Mouse (Mus musculus): ENCODE results near the gene Sgpl1. TPM values are rescaled to one million over a fixed set of nuclear protein-coding genes. Genes with fewer than 3 reads are reported as not detected.

The Sgpl1 gene
- polyA plus RNA-seq, 1 experiment from 2014 or later = 84.8 TPM

GRCm38 (mm10) chr10:61174711-61175441 lies 27.4 kb upstream of the Sgpl1 start:
- 50% methylated on average over 13 of the region's 13 CpGs for WGBS
- H3K4me2 ChIP-seq (replicated peaks) = no peak overlapping the region
- H3K36me3 ChIP-seq = no peaks in the 10 kb centered on the region
- H3K9me3 ChIP-seq = no peaks in the 10 kb centered on the region
- H3K4me1 ChIP-seq = peaks cover 7% of the 10 kb centered on the region; the same call in 1 of the 2 replicates
- no peak overlapping the region for H3K27ac ChIP-seq
- no peak for ATAC-seq (ENCODE audit: low FRiP score, low read depth)
- peaks cover 6% of the 10 kb centered on the region; the same call in 1 of the 2 replicates for H3K27me3 ChIP-seq (replicated peaks)
- no peak overlapping the region for H3K4me3 ChIP-seq
- no peak overlapping the region for H3K9ac ChIP-seq

DNA sequence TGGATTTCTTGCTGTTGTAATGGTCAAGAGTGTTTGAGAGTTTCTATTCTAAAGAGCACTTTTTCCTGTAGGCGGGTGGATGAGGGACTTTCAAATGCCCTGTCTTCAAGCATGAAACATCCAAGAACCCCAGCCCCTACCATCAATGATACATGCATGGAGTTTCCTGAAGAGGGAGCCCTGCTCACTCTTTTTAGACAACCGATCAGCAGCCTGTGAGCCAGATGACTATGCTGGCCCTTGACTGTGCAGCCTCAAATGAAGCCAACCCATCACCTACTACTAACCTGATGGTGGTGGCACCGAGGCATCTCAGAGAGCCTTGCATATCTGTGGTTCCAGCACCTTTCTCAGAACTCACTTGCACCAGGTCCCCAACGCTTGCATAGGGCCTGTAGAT lies 25.0 kb upstream of the Sgpl1 start:
- H3K4me3 ChIP-seq = no peak overlapping the region
- H3K27ac ChIP-seq = no peak overlapping the region
- ATAC-seq (ENCODE audit: low FRiP score, low read depth) = no peak
- 87% methylated on average over 4 of the region's 4 CpGs for WGBS
- peaks cover 7% of the 10 kb centered on the region; the same call in 1 of the 2 replicates for H3K4me1 ChIP-seq
- no peak overlapping the region for H3K4me2 ChIP-seq (replicated peaks)
- H3K9me3 ChIP-seq = no peaks in the 10 kb centered on the region
- no peaks in the 10 kb centered on the region for H3K36me3 ChIP-seq
- peaks cover 6% of the 10 kb centered on the region; the same call in 1 of the 2 replicates for H3K27me3 ChIP-seq (replicated peaks)
- no peak overlapping the region for H3K9ac ChIP-seq

- ATAC-seq (ENCODE audit: low FRiP score, low read depth) = no peak
- Histone ChIP-seq H3K9ac (no peak within 1 kb of the TSS), H3K36me3 (no peaks in the 10 kb centered on the region), H3K4me3 (no peak within 1 kb of the TSS), H3K27me3 (replicated peaks) (peaks cover 6% of the 10 kb centered on the region; the same call in 1 of the 2 replicates), H3K4me2 (replicated peaks) (no peak within 1 kb of the TSS), H3K27ac (no peak within 1 kb of the TSS), H3K9me3 (no peaks in the 10 kb centered on the region), H3K4me1 (peaks cover 7% of the 10 kb centered on the region; the same call in 1 of the 2 replicates)
- 74% methylated on average over 3 of the region's 3 CpGs for WGBS
Measured at GRCm38 (mm10) chr10:61171654-61172053, 24.2 kb upstream of the Sgpl1 start, which contains the start of gene Tbata. Gene Tbata, plus strand, starts transcription at chr10:61171954.

GRCm38 (mm10) chr10:61168393-61168792 lies 20.9 kb upstream of the Sgpl1 start:
- no peaks in the 10 kb centered on the region for H3K36me3 ChIP-seq
- no peak overlapping the region for H3K4me3 ChIP-seq
- no peaks in the 10 kb centered on the region for H3K27me3 ChIP-seq (replicated peaks)
- 69% methylated on average over 2 of the region's 2 CpGs for WGBS
- H3K4me2 ChIP-seq (replicated peaks) = no peak overlapping the region
- H3K27ac ChIP-seq = no peak overlapping the region
- ATAC-seq (ENCODE audit: low FRiP score, low read depth) = no peak
- H3K9ac ChIP-seq = no peak overlapping the region
- H3K9me3 ChIP-seq = no peaks in the 10 kb centered on the region
- H3K4me1 ChIP-seq = no peaks in the 10 kb centered on the region

DNA sequence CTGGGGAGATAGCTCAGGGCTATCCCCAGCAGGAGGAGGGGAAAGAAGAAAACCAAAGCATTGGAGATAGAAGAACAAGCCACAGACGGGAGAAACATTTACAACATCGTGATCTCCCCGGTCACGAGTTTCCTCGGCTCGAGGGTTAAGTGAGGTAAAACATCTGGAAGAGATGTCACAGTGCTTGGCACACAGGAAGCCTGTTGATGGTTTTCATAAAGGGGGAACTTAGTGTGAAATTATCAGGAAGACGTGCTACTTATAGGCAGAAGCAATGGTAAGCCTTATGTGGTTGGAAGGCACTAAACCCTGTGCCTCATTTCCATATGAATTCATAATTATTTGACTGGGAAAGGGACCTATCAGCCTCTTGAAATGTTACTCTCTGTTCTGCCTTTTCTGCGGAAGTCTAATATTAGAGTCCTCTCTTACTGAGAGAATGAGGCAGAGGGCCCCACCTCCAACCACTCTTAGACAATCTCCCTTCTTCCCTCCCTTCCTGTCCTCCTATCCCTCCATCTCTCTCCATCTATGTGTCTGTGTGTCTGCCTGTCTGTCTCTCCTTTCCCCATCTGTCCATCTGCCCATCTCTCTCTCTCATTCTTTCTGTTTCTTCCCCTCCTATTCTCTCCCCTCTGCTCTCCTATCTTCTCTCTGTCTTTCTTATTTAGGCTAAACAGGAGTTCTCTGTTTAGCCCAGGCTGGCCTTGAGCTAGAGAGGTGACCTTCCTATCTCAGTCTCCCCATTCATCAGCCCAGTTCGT lies 20.0 kb upstream of the Sgpl1 start:
- no peak overlapping the region for H3K4me3 ChIP-seq
- no peaks in the 10 kb centered on the region for H3K36me3 ChIP-seq
- ATAC-seq (ENCODE audit: low FRiP score, low read depth) = no peak
- no peak overlapping the region for H3K9ac ChIP-seq
- WGBS = 67% methylated on average over 9 of the region's 9 CpGs
- no peaks in the 10 kb centered on the region for H3K9me3 ChIP-seq
- H3K27me3 ChIP-seq (replicated peaks) = no peaks in the 10 kb centered on the region
- H3K4me2 ChIP-seq (replicated peaks) = no peak overlapping the region
- H3K27ac ChIP-seq = no peak overlapping the region
- no peaks in the 10 kb centered on the region for H3K4me1 ChIP-seq

DNA sequence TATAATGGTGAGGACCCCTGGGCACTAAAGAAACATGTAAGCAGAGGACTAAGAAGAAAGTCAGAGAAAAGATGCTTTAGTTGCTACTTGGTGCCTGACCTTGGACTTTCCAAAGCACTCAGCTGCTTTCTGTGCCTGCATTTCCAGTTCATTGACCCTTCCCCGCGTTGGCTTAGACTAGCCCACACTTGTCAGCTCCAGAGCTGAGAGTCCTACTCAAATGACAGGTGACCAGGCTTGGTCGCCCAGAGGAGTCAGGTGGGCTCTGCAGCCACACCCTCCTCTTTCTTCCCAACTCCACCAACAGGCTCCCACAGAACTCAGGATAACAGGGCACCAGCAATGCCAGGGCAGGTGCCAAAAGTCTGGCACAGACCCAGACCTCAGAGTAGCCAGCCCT lies 14.9 kb upstream of the Sgpl1 start:
- H3K36me3 ChIP-seq = no peaks in the 10 kb centered on the region
- H3K9ac ChIP-seq = no peak overlapping the region
- H3K9me3 ChIP-seq = no peaks in the 10 kb centered on the region
- ATAC-seq (ENCODE audit: low FRiP score, low read depth) = no peak
- WGBS = 78% methylated on average over 3 of the region's 3 CpGs
- no peaks in the 10 kb centered on the region for H3K4me1 ChIP-seq
- H3K27ac ChIP-seq = no peak overlapping the region
- H3K4me2 ChIP-seq (replicated peaks) = no peak overlapping the region
- H3K27me3 ChIP-seq (replicated peaks) = no peaks in the 10 kb centered on the region
- H3K4me3 ChIP-seq = no peak overlapping the region

- H3K36me3 ChIP-seq = no peaks in the 10 kb centered on the region
- H3K9me3 ChIP-seq = no peaks in the 10 kb centered on the region
- H3K27me3 ChIP-seq (replicated peaks) = no peaks in the 10 kb centered on the region
- no peak for ATAC-seq (ENCODE audit: low FRiP score, low read depth)
- H3K9ac ChIP-seq = no peak overlapping the region
- WGBS = 79% methylated on average over 4 of the region's 4 CpGs
- no peak overlapping the region for H3K4me2 ChIP-seq (replicated peaks)
- no peak overlapping the region for H3K4me3 ChIP-seq
- no peaks in the 10 kb centered on the region for H3K4me1 ChIP-seq
- H3K27ac ChIP-seq = no peak overlapping the region
Measured at GRCm38 (mm10) chr10:61160671-61161070, 13.2 kb upstream of the Sgpl1 start.

DNA sequence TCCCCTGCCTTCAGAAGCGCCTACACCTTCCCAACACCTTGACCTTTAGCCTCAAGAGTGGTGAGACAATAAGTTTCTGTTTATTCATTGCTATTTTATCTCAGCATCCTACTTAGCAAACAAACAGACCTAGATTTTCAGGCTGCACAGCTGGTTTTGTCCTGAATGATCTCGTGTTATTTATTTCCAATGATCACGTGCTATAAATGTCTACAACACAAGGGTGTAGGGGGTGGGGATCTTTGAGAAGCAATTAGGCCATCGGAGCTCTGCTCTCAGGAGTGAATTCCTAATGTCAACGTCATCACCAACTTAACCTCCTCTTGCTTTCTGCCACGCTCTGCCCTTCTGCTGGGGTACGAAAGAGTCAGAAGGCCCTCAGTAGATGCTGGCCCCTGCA lies 12.6 kb upstream of the Sgpl1 start:
- H3K27ac ChIP-seq = no peak overlapping the region
- ATAC-seq (ENCODE audit: low FRiP score, low read depth) = no peak
- no peak overlapping the region for H3K4me3 ChIP-seq
- H3K4me1 ChIP-seq = no peaks in the 10 kb centered on the region
- no peak overlapping the region for H3K4me2 ChIP-seq (replicated peaks)
- H3K36me3 ChIP-seq = no peaks in the 10 kb centered on the region
- no peaks in the 10 kb centered on the region for H3K9me3 ChIP-seq
- H3K9ac ChIP-seq = no peak overlapping the region
- 80% methylated on average over 7 of the region's 7 CpGs for WGBS
- no peaks in the 10 kb centered on the region for H3K27me3 ChIP-seq (replicated peaks)

DNA sequence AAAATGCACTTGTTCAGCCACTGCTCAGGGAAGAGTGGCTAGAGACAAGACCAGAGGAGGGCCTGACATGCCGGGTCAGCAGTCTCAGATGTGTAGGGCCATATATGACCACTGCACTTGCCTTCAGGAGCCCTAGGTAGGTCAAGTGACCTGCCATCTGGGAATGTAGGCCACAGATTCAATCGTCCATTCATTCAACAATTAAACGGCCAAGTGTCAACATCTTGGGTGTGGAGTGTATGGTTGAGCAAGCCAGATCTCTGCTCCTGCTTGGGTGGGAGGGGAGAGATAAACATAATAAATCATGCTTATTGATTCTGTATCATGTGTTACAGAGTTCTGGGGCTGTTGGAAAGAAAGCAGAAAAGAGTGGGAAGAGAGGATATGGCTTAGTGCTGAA lies 11.1 kb upstream of the Sgpl1 start:
- no peak overlapping the region for H3K4me2 ChIP-seq (replicated peaks)
- H3K36me3 ChIP-seq = no peaks in the 10 kb centered on the region
- no peaks in the 10 kb centered on the region for H3K4me1 ChIP-seq
- H3K9me3 ChIP-seq = no peaks in the 10 kb centered on the region
- H3K27ac ChIP-seq = no peak overlapping the region
- no peak overlapping the region for H3K9ac ChIP-seq
- WGBS = 78% methylated on average over 3 of the region's 3 CpGs
- H3K4me3 ChIP-seq = no peak overlapping the region
- no peak for ATAC-seq (ENCODE audit: low FRiP score, low read depth)
- H3K27me3 ChIP-seq (replicated peaks) = no peaks in the 10 kb centered on the region

DNA sequence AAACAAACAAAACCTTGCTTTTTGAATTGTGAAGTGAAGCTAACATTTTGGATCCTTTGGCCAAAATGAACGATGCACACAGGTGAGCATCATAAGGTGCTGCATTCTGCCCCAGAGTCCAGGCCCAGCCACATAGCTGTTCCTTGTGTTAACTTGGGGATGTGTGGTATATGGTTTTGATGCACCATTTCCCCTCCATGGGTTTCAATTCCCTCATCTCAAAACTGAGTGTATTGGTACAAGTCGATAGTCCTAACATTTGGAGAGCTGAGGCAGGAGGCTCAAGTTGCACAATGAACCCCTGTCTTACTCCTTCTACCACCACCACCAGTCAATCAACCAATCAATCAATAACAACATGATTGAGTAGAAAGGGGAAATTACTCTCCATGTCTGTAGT lies 8.9 kb upstream of the Sgpl1 start:
- Histone ChIP-seq H3K4me2 (replicated peaks) (no peak overlapping the region), H3K36me3 (no peaks in the 10 kb centered on the region), H3K4me1 (no peaks in the 10 kb centered on the region), H3K9me3 (no peaks in the 10 kb centered on the region), H3K27me3 (replicated peaks) (no peaks in the 10 kb centered on the region), H3K9ac (no peak overlapping the region), H3K27ac (no peak overlapping the region), H3K4me3 (no peak overlapping the region)
- WGBS = 93% methylated on average over 2 of the region's 2 CpGs
- no peak for ATAC-seq (ENCODE audit: low FRiP score, low read depth)

DNA sequence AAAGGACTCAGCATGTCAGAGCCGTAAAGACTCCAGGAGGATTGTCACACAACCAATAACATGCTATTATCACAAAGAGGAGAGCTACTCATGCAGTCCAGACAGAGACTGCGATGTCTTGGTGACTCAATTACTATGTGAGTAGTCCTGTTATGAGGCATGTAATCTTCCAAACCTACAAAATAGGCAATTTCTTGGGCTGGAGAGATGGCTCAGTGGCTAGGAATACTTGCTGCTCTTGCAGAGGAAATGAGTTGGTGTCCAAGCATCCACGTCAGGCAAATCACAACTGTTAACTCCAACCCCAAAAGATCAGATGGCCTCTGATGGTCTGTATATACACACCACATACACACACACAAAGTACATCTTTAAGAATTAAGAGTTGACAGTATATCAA lies 8.1 kb upstream of the Sgpl1 start:
- 78% methylated on average over 3 of the region's 3 CpGs for WGBS
- ATAC-seq (ENCODE audit: low FRiP score, low read depth) = no peak
- no peak overlapping the region for H3K9ac ChIP-seq
- no peaks in the 10 kb centered on the region for H3K36me3 ChIP-seq
- H3K4me2 ChIP-seq (replicated peaks) = no peak overlapping the region
- H3K9me3 ChIP-seq = no peaks in the 10 kb centered on the region
- H3K4me1 ChIP-seq = no peaks in the 10 kb centered on the region
- no peaks in the 10 kb centered on the region for H3K27me3 ChIP-seq (replicated peaks)
- no peak overlapping the region for H3K27ac ChIP-seq
- no peak overlapping the region for H3K4me3 ChIP-seq

- Histone ChIP-seq H3K27ac (no peak overlapping the region), H3K9ac (no peak overlapping the region), H3K36me3 (no peaks in the 10 kb centered on the region), H3K4me3 (no peak overlapping the region), H3K27me3 (replicated peaks) (no peaks in the 10 kb centered on the region), H3K4me1 (no peaks in the 10 kb centered on the region), H3K9me3 (no peaks in the 10 kb centered on the region), H3K4me2 (replicated peaks) (no peak overlapping the region)
- no peak for ATAC-seq (ENCODE audit: low FRiP score, low read depth)
Measured at GRCm38 (mm10) chr10:61152131-61152530, 4.6 kb upstream of the Sgpl1 start.

Measured in neural tube, embryonic 12.5 days (tissue).